Mouse (Mus musculus): Measurements from ENCODE around the gene Dync1i2. TPM values are rescaled to one million over a fixed set of nuclear protein-coding genes. Genes with fewer than 3 reads are reported as not detected.

The Dync1i2 gene
- polyA plus RNA-seq, 1 experiment from 2014 or later, result 122 TPM

DNA sequence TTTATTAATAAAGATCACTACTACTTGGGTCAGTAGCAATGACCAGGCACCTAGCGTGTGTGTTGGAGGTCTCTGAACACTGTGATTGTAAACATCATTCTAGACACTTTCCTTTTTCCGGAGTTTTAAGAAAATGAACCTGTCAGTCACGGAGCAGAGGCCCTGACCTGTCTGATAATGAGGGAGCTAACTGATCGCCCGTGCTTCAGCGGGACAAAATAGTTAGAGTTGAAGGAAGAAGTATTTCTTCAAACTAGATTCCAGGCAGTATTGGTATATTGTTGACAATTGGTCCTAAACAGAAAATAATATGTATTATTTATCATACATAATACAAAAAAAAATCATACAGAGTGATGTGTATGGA, 837 bp downstream of the Dync1i2 start:
- Histone ChIP-seq H3K4me3 (peak overlapping the region; percentile 91), H3K27me3 (replicated peaks; ENCODE audit: low read depth, poor library complexity, severe bottlenecking) (no peaks in the 10 kb centered on the region), H3K4me1 (peaks cover 31% of the 10 kb centered on the region), H3K27ac (replicated peaks) (peak overlapping the region; percentile 94), H3K9me3 (no peaks in the 10 kb centered on the region), H3K36me3 (replicated peaks) (peaks cover 31% of the 10 kb centered on the region)
- DNase-seq (ENCODE audit: low spot score), result no peak
- WGBS, result 2% methylated on average over 6 of the region's 6 CpGs

GRCm38 (mm10) chr2:71221020-71221419, 9.5 kb downstream of the Dync1i2 start:
- peaks cover 95% of the 10 kb centered on the region for H3K36me3 ChIP-seq (replicated peaks)
- WGBS, result 79% methylated on average over 1 of the region's 1 CpGs
- no peak for DNase-seq (ENCODE audit: low spot score)

GRCm38 (mm10) chr2:71227398-71227797, 15.9 kb downstream of the Dync1i2 start:
- Histone ChIP-seq H3K4me3 (no peak overlapping the region), H3K27me3 (replicated peaks; ENCODE audit: low read depth, poor library complexity, severe bottlenecking) (no peaks in the 10 kb centered on the region), H3K27ac (replicated peaks) (no peak overlapping the region), H3K9me3 (no peaks in the 10 kb centered on the region), H3K4me1 (no peaks in the 10 kb centered on the region), H3K36me3 (replicated peaks) (peaks cover 76% of the 10 kb centered on the region)
- WGBS, result 70% methylated on average over 1 of the region's 1 CpGs
- no peak for DNase-seq (ENCODE audit: low spot score)

More at GRCm38 (mm10) chr2:71221020-71221419, 9.5 kb downstream of the Dync1i2 start:
- no peak overlapping the region for H3K4me3 ChIP-seq
- H3K27me3 ChIP-seq (replicated peaks; ENCODE audit: low read depth, poor library complexity, severe bottlenecking), result no peaks in the 10 kb centered on the region
- no peak overlapping the region for H3K27ac ChIP-seq (replicated peaks)
- H3K9me3 ChIP-seq, result no peaks in the 10 kb centered on the region
- peaks cover 11% of the 10 kb centered on the region for H3K4me1 ChIP-seq

DNA sequence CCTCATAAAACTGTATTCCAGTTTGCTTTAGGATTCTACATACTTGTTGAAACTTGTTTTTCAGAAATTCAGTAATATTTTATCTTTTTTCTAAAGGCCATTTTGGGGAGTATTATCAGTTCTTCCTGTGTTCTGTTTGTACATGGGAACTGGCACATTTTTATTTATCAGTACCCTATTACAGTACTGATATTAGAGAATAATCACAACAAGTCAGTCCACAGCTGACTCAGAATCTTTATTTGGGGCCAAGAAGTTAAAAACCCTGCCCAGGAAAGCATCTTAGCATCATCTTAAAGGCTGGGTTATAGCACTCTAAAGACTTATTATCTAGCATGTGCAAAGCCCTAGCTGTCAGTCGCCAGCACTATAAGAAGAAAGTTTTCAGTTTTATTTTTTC, 18.1 kb downstream of the Dync1i2 start:
- WGBS, result 98% methylated on average over 1 of the region's 1 CpGs
- H3K9me3 ChIP-seq, result no peaks in the 10 kb centered on the region

DNA sequence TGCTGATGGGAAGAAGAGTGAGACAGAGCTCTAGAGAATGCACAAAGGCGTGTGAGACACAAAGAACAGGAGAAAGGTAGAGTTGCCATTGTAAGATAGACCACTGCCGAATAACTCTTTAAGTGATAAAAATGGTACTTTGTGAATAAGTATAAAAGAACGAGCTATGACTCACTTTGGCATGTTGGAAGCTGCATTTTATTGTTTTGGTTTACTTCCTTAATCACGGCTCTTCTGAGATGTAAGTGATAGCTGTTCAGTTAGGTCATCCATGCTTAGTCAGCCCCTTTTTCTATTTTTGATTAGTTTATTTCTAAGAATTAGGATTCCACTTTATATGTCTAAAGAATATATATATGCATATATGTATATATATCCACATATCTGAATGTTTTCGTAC, 20.4 kb downstream of the Dync1i2 start:
- Histone ChIP-seq H3K9me3 (no peaks in the 10 kb centered on the region), H3K27me3 (replicated peaks; ENCODE audit: low read depth, poor library complexity, severe bottlenecking) (no peaks in the 10 kb centered on the region), H3K36me3 (replicated peaks) (peaks cover 65% of the 10 kb centered on the region), H3K4me3 (no peak overlapping the region), H3K27ac (replicated peaks) (no peak overlapping the region), H3K4me1 (no peaks in the 10 kb centered on the region)
- DNase-seq (ENCODE audit: low spot score), result no peak
- WGBS, result 92% methylated on average over 5 of the region's 5 CpGs

More for the DNA sequence above, 18.1 kb downstream of the Dync1i2 start:
- Histone ChIP-seq H3K36me3 (replicated peaks) (peaks cover 62% of the 10 kb centered on the region), H3K27ac (replicated peaks) (no peak overlapping the region), H3K27me3 (replicated peaks; ENCODE audit: low read depth, poor library complexity, severe bottlenecking) (no peaks in the 10 kb centered on the region), H3K4me1 (no peaks in the 10 kb centered on the region), H3K4me3 (no peak overlapping the region)
- no peak for DNase-seq (ENCODE audit: low spot score)

GRCm38 (mm10) chr2:71232976-71233375, 21.5 kb downstream of the Dync1i2 start:
- no peak for DNase-seq (ENCODE audit: low spot score)
- WGBS, result 91% methylated on average over 2 of the region's 2 CpGs
- H3K4me3 ChIP-seq, result no peak overlapping the region

DNA sequence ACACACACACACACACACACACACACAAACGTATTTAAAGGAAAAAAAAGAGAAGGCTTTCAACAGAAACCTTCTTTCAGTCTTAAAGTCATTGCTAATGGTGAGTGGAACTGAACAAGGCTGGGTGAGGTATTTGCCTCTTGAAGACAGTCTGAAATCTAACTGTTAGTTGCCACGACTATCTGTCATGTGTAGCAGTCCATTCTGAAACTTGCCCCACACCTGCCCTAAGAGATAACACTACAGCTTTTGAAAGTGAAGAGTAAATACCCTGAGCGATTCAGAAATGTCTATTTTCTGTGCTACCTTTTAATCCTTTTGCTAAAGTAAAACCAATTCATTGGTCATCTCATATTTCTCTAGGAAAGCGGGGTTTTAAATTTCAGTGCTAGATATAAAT, 23.9 kb downstream of the Dync1i2 start:
- WGBS, result 88% methylated on average over 4 of the region's 4 CpGs
- H3K36me3 ChIP-seq (replicated peaks), result peaks cover 69% of the 10 kb centered on the region
- no peak for DNase-seq (ENCODE audit: low spot score)

More at GRCm38 (mm10) chr2:71232976-71233375, 21.5 kb downstream of the Dync1i2 start:
- H3K27me3 ChIP-seq (replicated peaks; ENCODE audit: low read depth, poor library complexity, severe bottlenecking), result no peaks in the 10 kb centered on the region
- H3K4me1 ChIP-seq, result no peaks in the 10 kb centered on the region
- H3K36me3 ChIP-seq (replicated peaks), result peaks cover 70% of the 10 kb centered on the region
- no peaks in the 10 kb centered on the region for H3K9me3 ChIP-seq
- no peak overlapping the region for H3K27ac ChIP-seq (replicated peaks)

GRCm38 (mm10) chr2:71236009-71236408, 24.5 kb downstream of the Dync1i2 start:
- H3K4me3 ChIP-seq, result no peak overlapping the region
- WGBS, result 96% methylated on average over 6 of the region's 6 CpGs
- no peaks in the 10 kb centered on the region for H3K9me3 ChIP-seq
- H3K27ac ChIP-seq (replicated peaks), result no peak overlapping the region
- DNase-seq (ENCODE audit: low spot score), result no peak
- no peaks in the 10 kb centered on the region for H3K27me3 ChIP-seq (replicated peaks; ENCODE audit: low read depth, poor library complexity, severe bottlenecking)
- peaks cover 74% of the 10 kb centered on the region for H3K36me3 ChIP-seq (replicated peaks)
- H3K4me1 ChIP-seq, result no peaks in the 10 kb centered on the region

More for the DNA sequence above, 23.9 kb downstream of the Dync1i2 start:
- no peak overlapping the region for H3K27ac ChIP-seq (replicated peaks)
- H3K27me3 ChIP-seq (replicated peaks; ENCODE audit: low read depth, poor library complexity, severe bottlenecking), result no peaks in the 10 kb centered on the region
- no peaks in the 10 kb centered on the region for H3K4me1 ChIP-seq
- no peaks in the 10 kb centered on the region for H3K9me3 ChIP-seq
- no peak overlapping the region for H3K4me3 ChIP-seq

- peaks cover 82% of the 10 kb centered on the region for H3K36me3 ChIP-seq (replicated peaks)
- 96% methylated on average over 2 of the region's 2 CpGs for WGBS
- H3K27ac ChIP-seq (replicated peaks), result no peak overlapping the region
- no peaks in the 10 kb centered on the region for H3K4me1 ChIP-seq
- no peak for DNase-seq (ENCODE audit: low spot score)
- no peaks in the 10 kb centered on the region for H3K27me3 ChIP-seq (replicated peaks; ENCODE audit: low read depth, poor library complexity, severe bottlenecking)
- H3K9me3 ChIP-seq, result no peaks in the 10 kb centered on the region
- no peak overlapping the region for H3K4me3 ChIP-seq
These were observed 30.0 kb downstream of the Dync1i2 start for GRCm38 (mm10) chr2:71241505-71241904.

DNA sequence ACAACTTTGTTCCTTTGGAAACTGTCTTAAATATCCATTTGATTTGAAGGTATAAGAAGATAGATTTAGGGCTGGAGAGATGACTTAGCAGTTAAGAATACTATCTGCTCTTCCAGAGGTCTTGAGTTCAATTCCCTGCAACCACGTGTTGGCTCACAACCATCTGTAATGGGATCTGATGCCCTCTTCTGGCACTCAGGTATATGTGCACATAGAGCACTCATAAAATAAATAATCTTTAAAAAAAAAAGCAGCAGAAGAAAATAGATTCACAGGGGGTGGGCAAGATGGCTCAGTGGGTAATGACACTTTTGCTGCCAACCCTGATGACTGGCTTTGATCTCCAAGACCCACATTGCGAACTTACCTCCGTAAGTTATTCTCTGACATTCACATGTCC, 30.7 kb downstream of the Dync1i2 start:
- Histone ChIP-seq H3K4me1 (no peaks in the 10 kb centered on the region), H3K27ac (replicated peaks) (no peak overlapping the region), H3K4me3 (no peak overlapping the region), H3K36me3 (replicated peaks) (peaks cover 82% of the 10 kb centered on the region), H3K9me3 (no peaks in the 10 kb centered on the region), H3K27me3 (replicated peaks; ENCODE audit: low read depth, poor library complexity, severe bottlenecking) (no peaks in the 10 kb centered on the region)
- 88% methylated on average over 3 of the region's 3 CpGs for WGBS
- no peak for DNase-seq (ENCODE audit: low spot score)

GRCm38 (mm10) chr2:71243058-71243672, 31.7 kb downstream of the Dync1i2 start:
- Histone ChIP-seq H3K27me3 (replicated peaks; ENCODE audit: low read depth, poor library complexity, severe bottlenecking) (no peaks in the 10 kb centered on the region), H3K36me3 (replicated peaks) (peaks cover 79% of the 10 kb centered on the region), H3K9me3 (no peaks in the 10 kb centered on the region), H3K4me1 (no peaks in the 10 kb centered on the region), H3K27ac (replicated peaks) (no peak overlapping the region), H3K4me3 (no peak overlapping the region)
- 81% methylated on average over 9 of the region's 9 CpGs for WGBS
- DNase-seq (ENCODE audit: low spot score), result no peak

- no peaks in the 10 kb centered on the region for H3K27me3 ChIP-seq (replicated peaks; ENCODE audit: low read depth, poor library complexity, severe bottlenecking)
- no peaks in the 10 kb centered on the region for H3K4me1 ChIP-seq
- H3K9me3 ChIP-seq, result no peaks in the 10 kb centered on the region
- no peak overlapping the region for H3K4me3 ChIP-seq
- WGBS, result 76% methylated on average over 7 of the region's 7 CpGs
- no peak overlapping the region for H3K27ac ChIP-seq (replicated peaks)
- H3K36me3 ChIP-seq (replicated peaks), result peaks cover 75% of the 10 kb centered on the region
- DNase-seq (ENCODE audit: low spot score), result no peak
These were observed 33.3 kb downstream of the Dync1i2 start for GRCm38 (mm10) chr2:71244807-71245206.

DNA sequence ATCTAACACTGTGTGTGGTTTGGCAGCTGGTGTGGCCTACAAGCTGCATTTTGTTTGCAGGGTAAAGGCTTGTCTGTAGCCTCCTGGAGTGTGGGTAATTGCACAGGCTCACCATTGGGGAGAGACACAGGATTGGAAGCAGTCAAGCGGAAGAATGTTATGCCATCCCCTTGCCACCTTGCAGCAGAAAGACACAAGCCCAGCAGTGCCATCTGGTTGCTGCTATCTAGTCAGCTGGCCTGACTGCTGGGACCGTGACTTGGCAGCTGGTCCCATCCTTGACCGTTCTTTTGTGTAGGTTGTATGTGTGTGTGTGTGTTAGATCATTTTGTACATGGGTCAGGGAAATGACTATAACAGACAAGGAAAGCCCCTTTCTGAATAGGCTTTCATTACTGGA, 33.9 kb downstream of the Dync1i2 start:
- no peak overlapping the region for H3K27ac ChIP-seq (replicated peaks)

More for the DNA sequence above, 33.9 kb downstream of the Dync1i2 start:
- DNase-seq (ENCODE audit: low spot score), result no peak
- Histone ChIP-seq H3K4me1 (no peaks in the 10 kb centered on the region), H3K9me3 (no peaks in the 10 kb centered on the region), H3K4me3 (no peak overlapping the region), H3K36me3 (replicated peaks) (peaks cover 75% of the 10 kb centered on the region), H3K27me3 (replicated peaks; ENCODE audit: low read depth, poor library complexity, severe bottlenecking) (no peaks in the 10 kb centered on the region)
- 86% methylated on average over 3 of the region's 3 CpGs for WGBS
